In the genomic region with DNA sequence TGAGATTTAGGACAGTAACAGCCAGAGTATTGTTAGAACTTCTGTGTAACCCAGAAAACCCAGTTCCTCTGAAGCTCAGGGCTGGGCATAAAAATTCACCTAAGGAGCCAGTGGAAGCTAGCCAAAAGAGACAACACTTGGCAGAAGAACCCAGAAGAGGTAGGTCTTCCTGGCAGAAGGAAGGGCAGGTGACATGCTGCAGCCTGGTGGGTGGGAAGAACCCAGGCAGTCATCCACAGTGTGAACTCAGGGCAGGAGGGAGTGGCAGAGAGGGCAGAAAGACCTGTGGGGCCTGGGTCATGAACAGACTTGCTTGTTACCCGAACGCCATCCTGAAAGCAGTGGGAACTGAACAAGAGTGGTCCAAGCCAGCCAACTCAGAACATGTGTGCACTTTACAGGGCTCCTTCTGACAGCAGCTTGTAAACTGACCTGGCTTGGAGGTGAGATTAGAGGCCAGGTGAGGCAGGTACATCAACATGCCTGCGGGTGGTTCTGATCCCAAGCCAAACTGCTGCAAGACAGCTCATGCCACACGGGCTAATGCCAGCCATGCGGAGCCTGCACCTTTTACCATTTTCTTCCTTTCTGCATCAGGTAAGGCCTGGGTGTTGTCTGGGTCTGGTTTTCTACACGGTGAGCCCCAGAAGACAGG, we compare ENCODE assay signal across 24 mouse cellular contexts. TPM values are rescaled to one million over a fixed set of nuclear protein-coding genes. Genes with fewer than 3 reads are reported as not detected.
A peak's percentile ranks its signal among the peaks of the same experiment; 100 is the strongest.
DNase-seq lines count a peak whose midpoint lies in the region; ATAC-seq lines count a peak whose summit lies in the region.
"Had no signal": no experiment of that assay in that cellular context is flagged by ENCODE, and none has a peak within 500 bp of the region (broad histone marks: within the 10 kb centered on the region; RNA-seq: fewer than 3 reads in every experiment).

No protein-coding gene starts in this region.

- peak; percentile 66 for DNase-seq in cerebellum, adult 11-12 months
- DNase-seq in right cerebral cortex, postnatal 4 days = peak; percentile 0
- no peak for DNase-seq in right cerebral cortex, postnatal 25 days
- DNase-seq in cerebellum, adult 8-10 months = peak; percentile 36
- no peak for DNase-seq in embryo, embryonic 10 days (ENCODE audit: low spot score)
- DNase-seq: gastrocnemius, postnatal 25 days; retina, postnatal 1 day had no signal

- H3K27me3 ChIP-seq in embryonic facial prominence, embryonic 15.5 days = no peaks in the 10 kb centered on the region
- H3K27me3 ChIP-seq: forebrain, embryonic 15.5 days; hindbrain, embryonic 12.5 days; lung, embryonic 15.5 days had no signal

- H3K27ac ChIP-seq in embryonic facial prominence, embryonic 15.5 days (replicated peaks) = no peak overlapping the region; the same call in 1 of the 2 replicates
- H3K27ac ChIP-seq: forebrain, embryonic 15.5 days; hindbrain, embryonic 12.5 days; liver, embryonic 14.5 days; lung, embryonic 15.5 days; macrophage; midbrain, embryonic 10.5 days had no signal

- no peaks in the 10 kb centered on the region for H3K9me3 ChIP-seq in embryonic facial prominence, embryonic 15.5 days (replicated peaks)
- H3K9me3 ChIP-seq: forebrain, embryonic 15.5 days; G1E; hindbrain, embryonic 12.5 days; lung, embryonic 15.5 days; midbrain, embryonic 10.5 days had no signal

- ATAC-seq in cerebellum, adult (ENCODE audit: insufficient number of reproducible peaks, low FRiP score, low TSS enrichment) = no peak
- 0 out of 2 replicates have a peak, but pooled peaks have one; percentile 31 for ATAC-seq in embryonic facial prominence, embryonic 15.5 days (ENCODE audit: insufficient number of reproducible peaks, low FRiP score, low TSS enrichment, low read depth)
- ATAC-seq in granulocyte monocyte progenitor cell, adult 5-6 weeks (replicated peaks; ENCODE audit: poor library complexity, severe bottlenecking) = no peak
- ATAC-seq: CD4-positive, CD25-positive, alpha-beta regulatory T cell, adult 4 months; forebrain, embryonic 15.5 days; inflammation-experienced regulatory T-cells, adult 6 months had no signal

- no peak overlapping the region for H3K4me3 ChIP-seq in embryonic facial prominence, embryonic 15.5 days (replicated peaks)
- H3K4me3 ChIP-seq: erythroblast, embryonic 14.5 days; forebrain, embryonic 15.5 days; hindbrain, embryonic 12.5 days; lung, embryonic 15.5 days; midbrain, embryonic 10.5 days had no signal

- no peak overlapping the region for H3K4me2 ChIP-seq in embryonic facial prominence, embryonic 15.5 days (replicated peaks)
- H3K4me2 ChIP-seq: forebrain, embryonic 15.5 days; heart, embryonic 11.5 days; hindbrain, embryonic 12.5 days; lung, embryonic 15.5 days had no signal

- no peak overlapping the region for H3K9ac ChIP-seq in embryonic facial prominence, embryonic 15.5 days
- H3K9ac ChIP-seq: forebrain, embryonic 15.5 days; hindbrain, embryonic 12.5 days; liver, embryonic 14.5 days; lung, embryonic 15.5 days had no signal

- WGBS in embryonic facial prominence, embryonic 15.5 days = 68% methylated on average over 6 of the region's 6 CpGs

- peaks cover 19% of the 10 kb centered on the region for H3K4me1 ChIP-seq in embryonic facial prominence, embryonic 15.5 days
- H3K4me1 ChIP-seq: forebrain, embryonic 15.5 days; hindbrain, embryonic 12.5 days; midbrain, embryonic 10.5 days had no signal

- no peaks in the 10 kb centered on the region for H3K36me3 ChIP-seq in embryonic facial prominence, embryonic 15.5 days
- H3K36me3 ChIP-seq: forebrain, embryonic 15.5 days; hindbrain, embryonic 12.5 days; lung, embryonic 15.5 days; midbrain, embryonic 10.5 days had no signal

RNA-seq across cellular contexts. Expression of gene Cd2, which starts 30.9 kb away (rescaled TPM):
- polyA plus RNA-seq in embryonic facial prominence, embryonic 15.5 days (2015; fragmentation: Nextera tagmentation; extraction: Ambion mirVana) = 0.24 TPM in 1 of 2 replicates, not detected in the other
- not detected in 2 replicates for total RNA-seq in granulocyte monocyte progenitor cell, adult 5-6 weeks (2014; fragmentation: Nextera tagmentation)
- total RNA-seq in granulocyte monocyte progenitor cell, adult 5-6 weeks (2017) = not detected in 2 replicates
- total RNA-seq: layer of hippocampus, postnatal 10 days; midbrain, postnatal 0 days had no signal
- polyA plus RNA-seq: erythroblast, embryonic 14.5 days; G1E; hindbrain, embryonic 12.5 days; limb, embryonic 14.5 days; liver, embryonic 14.5 days had no signal

RNA-seq across cellular contexts. Expression of gene Igsf3, which starts 58.2 kb away (rescaled TPM):
- 76.1 and 77.2 TPM in 2 replicates for polyA plus RNA-seq in embryonic facial prominence, embryonic 15.5 days (2015; fragmentation: Nextera tagmentation; extraction: Ambion mirVana)
- total RNA-seq in granulocyte monocyte progenitor cell, adult 5-6 weeks (2014; fragmentation: Nextera tagmentation) = 0.13 TPM in 2 replicates
- total RNA-seq in granulocyte monocyte progenitor cell, adult 5-6 weeks (2017) = under 0.01 and 0.04 TPM in 2 replicates

Comparison
In these comparisons a context has a peak if more than half of its experiments do, and no peak if none do; other contexts are left out.
1. DNase-seq: peak in cerebellum, adult 11-12 months (single experiment), right cerebral cortex, postnatal 4 days (single experiment) and cerebellum, adult 8-10 months (single experiment); none in right cerebral cortex, postnatal 25 days (single experiment) and embryo, embryonic 10 days (single experiment).